Mouse (Mus musculus): Measurements from ENCODE around the gene Mafg.

Gene Mafg

GRCm38 (mm10) chr11:120642939-120643600 is 9.7 kb upstream of the Mafg start:
- DNase-seq: no peak

DNA sequence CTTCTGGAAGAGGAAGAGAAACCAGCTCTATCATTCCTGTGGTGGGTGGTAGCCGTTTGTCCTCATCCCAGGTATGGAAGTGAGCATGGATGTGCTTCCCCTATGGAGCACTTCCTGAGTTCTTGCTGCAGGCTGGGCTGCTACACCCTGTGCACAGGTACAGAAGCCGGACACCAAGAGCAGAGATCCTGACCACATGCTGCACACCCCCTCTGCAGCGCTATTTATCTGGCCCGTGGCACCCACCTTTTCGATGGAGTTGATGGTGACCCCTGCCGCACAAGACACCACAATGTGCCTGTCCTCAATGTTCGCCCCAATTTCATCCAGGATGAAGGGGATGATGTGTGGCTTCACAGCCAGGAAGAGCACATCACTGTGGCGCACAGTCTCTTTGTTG is 8.5 kb upstream of the Mafg start:
- no peak for DNase-seq

DNA sequence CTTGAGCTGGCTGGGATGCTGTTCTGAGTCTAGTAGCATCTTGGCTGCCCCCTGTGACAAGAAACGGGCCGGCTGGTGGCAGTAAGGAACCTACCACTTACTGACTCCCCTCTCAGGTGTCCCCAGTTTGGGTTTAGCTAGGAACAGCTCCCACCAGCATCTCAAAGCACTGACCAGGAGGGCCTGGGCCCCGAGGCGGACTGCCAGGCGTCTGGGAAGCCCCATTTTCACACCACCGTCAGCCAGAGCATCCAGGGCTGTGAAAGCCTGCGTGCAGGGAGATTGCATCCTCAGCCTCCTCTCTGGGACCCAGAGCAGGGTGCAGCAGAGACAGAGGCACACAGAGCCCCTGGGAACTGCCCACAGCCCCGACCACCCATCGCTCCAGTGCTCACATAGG is 7.9 kb upstream of the Mafg start:
- no peak for DNase-seq

DNA sequence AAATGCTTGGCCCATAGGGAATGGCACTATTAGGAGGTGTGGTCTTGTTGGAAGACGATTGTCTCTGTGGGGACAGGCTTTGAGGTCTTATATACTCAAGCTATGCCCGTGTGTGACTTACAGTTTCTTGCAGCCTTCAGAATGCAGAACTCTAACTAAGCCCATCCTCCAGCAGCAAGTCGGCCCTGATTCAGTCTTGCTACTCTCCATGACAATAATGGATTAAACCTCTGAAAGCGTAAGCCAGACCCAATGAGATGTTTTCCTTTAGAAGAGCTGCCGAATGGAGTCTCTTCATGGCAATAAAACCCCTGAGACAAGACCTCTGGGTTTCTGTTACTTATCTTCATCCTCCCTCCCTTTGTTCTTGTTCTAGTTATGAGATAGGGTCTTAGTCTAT is 1.4 kb upstream of the Mafg start:
- DNase-seq: no peak

DNA sequence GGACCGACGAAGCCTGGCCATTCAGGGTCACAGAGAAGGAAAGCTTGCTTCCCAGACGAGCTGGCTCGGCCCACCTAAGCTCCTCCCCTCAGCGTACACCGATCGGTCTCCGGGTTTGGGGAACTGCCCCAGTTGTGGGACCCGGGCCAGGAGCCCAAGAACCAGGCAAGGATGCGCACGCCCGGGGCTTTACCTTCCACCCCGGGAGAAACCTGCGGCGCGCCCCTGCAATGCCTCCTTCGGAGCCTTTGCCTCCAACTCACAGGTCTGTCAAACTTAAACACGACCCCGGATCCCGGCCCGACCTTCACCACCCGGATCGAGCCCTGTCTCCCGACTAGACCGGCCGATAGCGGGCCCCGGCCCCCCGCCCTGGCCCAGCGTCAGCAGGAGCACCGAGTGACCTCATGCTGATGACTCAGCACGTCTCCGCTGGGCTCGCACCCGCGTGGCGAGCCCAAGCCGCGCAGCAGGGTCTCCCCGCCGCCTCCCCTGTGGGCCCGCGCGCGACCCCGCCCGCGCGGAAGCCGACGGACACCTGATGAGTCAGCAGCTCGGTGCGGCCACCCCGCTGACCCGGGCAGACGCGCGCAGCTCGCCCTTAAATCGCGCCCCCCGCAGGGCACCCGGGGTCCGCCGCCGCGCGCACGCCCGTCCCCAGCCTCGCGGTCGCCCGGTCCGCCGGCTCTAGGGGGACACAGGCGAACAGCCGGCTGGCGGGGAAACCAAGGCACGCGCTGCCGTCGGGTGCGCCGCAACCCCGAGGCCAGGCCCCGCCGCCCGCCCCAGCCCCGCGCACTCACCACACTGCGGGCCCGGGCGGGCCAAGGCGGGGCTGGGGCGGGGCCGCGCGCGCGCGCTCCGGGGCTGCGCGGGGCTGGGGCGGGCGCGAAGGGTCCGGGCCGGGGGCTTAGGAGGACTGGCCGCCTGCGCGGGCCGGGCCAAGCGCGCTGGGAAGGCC is 561 bp downstream of the Mafg start:
- peak; percentile 71 for DNase-seq

GRCm38 (mm10) chr11:120631726-120632448 is 1.5 kb downstream of the Mafg start:
- DNase-seq: no peak

DNA sequence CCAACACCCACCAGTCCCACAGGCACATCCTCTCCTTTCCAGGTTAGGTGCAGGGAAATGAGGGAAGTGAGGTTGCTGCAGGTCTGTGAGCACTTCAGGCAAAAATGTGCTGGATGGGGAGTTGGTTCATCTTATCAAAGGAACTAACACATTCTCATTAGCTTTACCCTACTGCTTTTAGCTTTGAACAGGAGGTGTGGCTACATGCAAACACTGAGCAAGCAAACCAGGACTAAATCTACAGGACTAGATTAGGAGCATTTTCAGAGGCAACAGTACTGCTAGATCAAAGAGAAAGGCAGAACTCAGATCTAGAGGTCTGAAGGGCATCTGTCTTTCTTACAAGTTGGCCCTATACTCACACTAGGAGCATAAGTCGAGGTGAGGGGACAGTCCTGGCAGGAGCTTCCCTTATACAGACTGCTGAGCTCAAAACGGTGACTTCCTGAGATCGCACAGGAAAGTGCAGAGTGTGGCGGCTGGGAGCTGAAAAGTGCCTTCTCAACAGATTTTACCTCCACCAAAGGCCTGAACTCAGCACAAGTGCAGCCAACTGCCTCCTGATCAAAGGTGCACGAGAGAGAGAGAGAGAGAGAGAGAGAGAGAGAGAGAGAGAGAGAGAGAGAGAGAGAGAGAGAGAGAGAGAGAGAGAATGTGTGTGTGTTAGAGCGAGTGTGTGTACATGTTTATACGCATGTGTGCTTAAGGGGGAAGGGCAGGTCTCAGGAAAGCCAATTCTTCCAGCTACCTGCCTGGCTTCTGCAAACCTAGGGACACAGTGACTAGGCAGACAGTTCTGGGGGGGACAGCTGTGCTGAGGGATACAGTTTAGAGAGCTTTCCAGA is 2.3 kb downstream of the Mafg start:
- no peak for DNase-seq

DNA sequence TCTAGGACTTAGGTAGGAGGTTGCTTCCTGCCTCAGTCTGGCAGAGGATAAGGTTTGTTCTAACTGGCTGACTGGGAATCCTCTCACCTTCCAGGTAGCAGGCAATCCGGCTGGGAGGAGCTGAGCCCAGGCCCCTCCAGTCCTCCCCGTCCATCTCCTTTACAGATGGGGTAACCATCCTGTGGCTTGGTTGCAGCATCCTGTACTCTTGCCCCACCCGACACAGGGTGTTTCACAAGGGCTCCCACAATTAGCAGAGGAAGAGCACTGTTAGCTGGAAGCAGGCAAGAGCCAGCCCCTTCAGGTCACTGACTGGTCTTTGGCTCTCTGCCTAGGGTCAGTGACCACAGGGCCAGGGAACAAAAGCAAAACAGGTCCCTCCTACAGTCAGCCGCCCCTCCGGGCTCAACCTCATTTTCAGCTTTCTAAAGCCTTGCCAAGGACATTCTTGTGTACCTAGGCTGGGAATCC is 3.0 kb downstream of the Mafg start:
- DNase-seq: peak; percentile 80

DNA sequence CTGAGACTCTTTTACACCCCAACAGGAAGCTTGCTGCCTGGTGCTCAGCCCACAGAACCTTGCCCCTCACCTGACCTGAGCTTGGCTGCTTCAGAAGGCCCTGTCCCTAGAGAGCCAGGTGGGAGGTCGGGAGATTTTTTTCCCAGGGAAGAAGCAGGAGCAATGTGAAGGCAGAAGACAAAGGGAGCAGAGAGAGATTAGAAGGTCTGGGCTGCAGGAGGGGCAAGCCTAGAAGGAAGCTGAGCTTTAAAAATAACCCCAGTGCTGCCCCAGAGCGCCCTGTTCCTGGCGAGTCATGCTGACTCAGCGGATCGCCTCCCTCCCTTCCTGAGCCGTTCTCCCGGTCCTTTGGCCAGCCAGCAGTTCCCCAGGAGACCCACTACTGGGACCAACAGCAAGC is 3.5 kb downstream of the Mafg start:
- DNase-seq: no peak

GRCm38 (mm10) chr11:120629341-120629730 is 4.1 kb downstream of the Mafg start:
- DNase-seq: no peak

- no peak for DNase-seq
Measured at GRCm38 (mm10) chr11:120628601-120629340, 4.6 kb downstream of the Mafg start.

DNA sequence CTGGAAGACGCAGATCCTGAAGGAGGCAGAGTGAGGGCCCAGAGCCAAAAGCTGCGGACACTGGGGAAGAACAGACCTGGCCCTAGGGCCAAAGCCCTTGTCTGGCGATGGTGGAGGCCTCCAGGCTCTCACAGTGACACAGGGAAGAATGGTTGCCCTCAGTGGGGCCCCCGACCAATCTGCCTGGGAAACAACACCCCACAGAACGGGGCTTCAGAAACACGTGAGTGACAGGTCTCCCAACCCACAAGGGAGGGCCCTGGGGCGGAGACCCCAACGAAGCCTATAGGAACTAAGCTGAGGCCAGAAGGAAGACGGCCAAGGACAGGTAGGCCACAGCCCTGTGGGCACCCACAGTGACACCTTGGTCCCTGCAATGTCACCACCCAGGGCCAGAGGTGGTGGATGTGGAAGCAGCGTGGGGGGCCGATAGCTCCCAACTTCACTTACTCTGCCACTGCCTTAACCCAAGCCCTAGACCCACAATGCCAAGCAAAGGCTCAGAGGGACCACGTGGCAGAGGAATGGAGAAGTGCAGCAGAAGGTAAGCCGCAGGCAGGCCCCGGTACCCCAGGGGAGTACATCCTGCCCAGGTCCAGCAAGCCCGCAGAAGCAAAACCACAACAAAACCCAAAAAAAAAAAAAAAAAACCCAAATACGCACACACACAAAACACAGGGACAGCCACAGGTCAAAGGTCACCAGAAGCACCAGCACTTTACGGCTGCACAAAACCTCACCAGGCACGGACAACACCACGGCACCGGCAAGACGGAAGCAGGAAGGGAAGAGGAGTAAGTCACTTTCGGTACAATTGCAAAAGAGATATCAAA is 5.7 kb downstream of the Mafg start:
- no peak for DNase-seq

GRCm38 (mm10) chr11:120626785-120627467 is 6.5 kb downstream of the Mafg start:
- DNase-seq: no peak

DNA sequence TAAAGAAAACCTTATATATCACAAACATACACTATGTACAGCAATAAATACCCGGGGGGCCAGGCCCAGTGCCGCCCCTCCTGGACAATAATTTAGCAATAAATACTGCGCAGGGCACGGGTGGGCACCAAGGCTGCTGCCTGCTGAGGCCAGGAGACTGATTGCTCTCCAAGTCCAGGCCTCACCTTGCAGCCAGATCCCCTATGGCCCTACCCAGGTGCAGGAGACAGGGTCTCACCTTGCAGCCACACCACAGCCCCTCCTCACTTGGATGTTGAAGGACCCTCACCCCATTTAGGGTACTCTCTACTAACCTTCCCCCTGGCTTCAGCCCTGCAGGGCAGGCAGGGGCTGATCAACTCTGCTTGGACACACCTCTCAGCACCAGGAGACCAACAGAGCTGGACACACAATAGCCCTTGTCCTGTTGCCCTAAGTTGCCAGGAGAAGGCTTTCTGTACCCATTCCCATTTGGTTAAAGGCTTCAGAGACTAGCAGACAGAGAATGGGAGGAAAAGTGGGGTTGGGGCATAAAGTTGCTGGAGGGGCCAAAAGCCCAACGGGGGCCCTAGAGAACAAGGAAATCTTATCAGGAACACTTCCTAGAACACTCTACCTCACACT is 8.1 kb downstream of the Mafg start, which contains the start of gene Sirt7:
TSS of gene Sirt7 (minus strand) at position 89 of the 624 bp plus-strand sequence.
- no peak for DNase-seq

DNA sequence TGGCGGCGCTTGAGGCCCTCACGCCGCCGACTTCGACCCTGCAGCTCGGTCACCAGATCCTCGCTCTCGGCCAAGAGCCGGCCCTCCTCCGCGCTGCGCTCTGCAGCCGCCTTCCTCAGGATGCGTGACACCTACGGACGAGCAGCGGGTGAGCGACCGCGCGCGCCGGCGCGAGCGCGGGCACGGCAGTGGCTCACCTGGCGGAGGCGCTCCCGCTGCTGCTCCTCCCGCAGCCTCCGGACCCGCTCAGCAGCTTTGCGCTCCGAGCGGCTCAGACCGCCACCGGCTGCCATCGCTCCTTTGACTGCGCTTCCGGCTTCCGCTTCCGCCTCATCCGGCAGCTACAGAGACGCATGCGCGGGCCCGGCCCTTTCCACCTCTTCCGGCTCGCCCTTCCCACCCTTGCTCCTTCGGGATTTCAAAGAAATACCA is 8.7 kb downstream of the Mafg start:
- DNase-seq: peak; percentile 84

DNA sequence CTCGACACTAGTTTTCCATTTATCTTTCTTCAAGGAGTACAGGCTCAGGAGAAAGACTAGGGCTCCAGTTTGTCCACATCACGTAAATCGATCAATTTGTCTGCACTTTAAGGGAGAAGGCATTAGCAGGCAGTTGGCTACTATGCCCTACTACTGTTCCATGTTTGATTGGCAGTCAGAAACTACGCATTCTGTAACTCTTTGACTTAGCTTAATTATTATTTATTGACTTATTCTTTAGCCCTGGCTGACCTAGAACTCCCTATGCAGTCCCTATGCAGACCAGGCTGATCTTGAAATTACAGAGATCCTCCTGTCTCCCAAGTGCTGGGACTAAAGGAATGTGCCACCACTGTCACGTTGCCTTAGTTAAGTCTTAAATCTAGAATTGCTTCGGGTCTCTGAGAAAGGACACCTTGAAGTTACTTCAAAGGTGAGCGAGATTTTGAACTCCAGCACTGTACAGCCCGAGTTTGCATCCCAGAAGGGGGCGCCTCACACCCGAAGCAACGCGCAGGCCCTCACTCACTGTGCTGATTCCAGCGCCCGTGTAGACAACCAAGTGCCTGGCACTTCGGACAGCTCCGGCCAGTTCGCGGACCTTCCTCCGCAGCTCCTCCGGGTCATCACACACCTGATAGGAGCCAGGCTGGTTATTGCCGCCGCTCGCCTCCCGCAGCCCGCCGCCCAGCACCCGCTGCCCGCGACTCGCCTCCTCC is 9.3 kb downstream of the Mafg start:
- no peak for DNase-seq

GRCm38 (mm10) chr11:120622805-120623204 is 10.6 kb downstream of the Mafg start:
- no peak for DNase-seq

DNA sequence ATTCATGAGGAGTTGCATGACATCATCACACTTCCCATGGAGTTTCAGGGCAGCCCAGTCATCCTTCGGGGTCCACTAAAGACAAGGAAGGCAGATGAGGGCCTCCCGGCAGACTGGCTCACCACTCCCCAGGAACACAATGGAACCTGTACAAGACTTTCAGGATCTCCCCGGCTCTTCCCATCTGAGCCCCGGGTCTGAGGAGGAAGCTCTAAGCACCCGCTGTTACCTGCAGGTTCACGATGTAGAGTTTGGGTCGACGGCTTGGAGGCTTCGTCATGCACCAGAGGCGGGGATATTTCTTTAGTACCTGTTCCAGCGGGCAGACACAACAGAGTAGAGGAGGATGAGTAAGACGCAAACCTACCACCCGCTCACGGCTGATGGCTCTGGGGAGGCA is 13.2 kb downstream of the Mafg start:
- no peak for DNase-seq

All from layer of hippocampus, adult 9-11 months (tissue).